Mouse (Mus musculus) MEL (cell line): ENCODE results near the gene Gm42715.

Experiments
- CTCF ChIP-seq, 3 experiments: IDR thresholded peaks in 2 of 3; conservative IDR thresholded peaks in 1 of 3; 2 replicates each; pipeline ENCODE4 v1.5.1; 2011 to 2012; ENCODE audit warnings: low read length in 3 of 3, low read depth in 2 of 3, mild to moderate bottlenecking in 2 of 3, improper control_type of control experiment in 1 of 3, inconsistent platforms in 1 of 3, mixed read lengths in 1 of 3, moderate library complexity in 1 of 3; ENCODE audit not compliant: control insufficient read depth in 1 of 3, insufficient read depth in 1 of 3, poor library complexity in 1 of 3, severe bottlenecking in 1 of 3
- EP300 ChIP-seq, 2 experiments: IDR thresholded peaks; 2 replicates each; pipeline ENCODE4 v1.6.1; 2011; ENCODE audit warnings: improper control_type of control experiment in 2 of 2, low read length in 2 of 2, low read depth in 1 of 2, mild to moderate bottlenecking in 1 of 2
- TAL1 ChIP-seq: IDR thresholded peaks from 2 replicates; pipeline ENCODE4 v1.6.1; 2012; ENCODE audit warnings: mild to moderate bottlenecking, inconsistent platforms, low read length, moderate library complexity, mixed read lengths
- ZMIZ1 ChIP-seq: IDR thresholded peaks from 2 replicates; pipeline ENCODE4 v1.6.1; 2012; ENCODE audit warnings: low read depth, mild to moderate bottlenecking, inconsistent platforms, low read length, improper control_type of control experiment, moderate library complexity

DNA sequence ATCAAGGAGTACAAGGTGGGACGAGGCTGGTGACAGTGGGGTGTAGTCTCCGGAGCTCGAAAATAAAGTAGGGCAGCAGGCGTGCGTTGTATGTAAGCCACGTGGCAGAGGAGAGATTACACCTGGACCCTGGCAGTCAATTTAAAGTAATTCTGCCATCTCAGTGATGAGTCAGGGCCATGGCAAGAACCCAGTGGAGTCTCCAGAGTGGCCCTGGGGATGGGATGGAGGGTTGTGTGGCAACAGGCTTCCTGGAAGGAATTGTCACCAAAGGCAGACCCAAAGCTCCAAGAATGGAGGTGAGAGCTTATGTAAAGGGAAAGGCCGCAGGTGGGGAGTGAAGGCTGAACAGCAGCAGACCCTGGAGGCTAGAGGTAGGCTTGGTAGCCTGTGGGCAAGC lies 81.2 kb downstream of the Gm42715 start:
- TF ChIP-seq EP300 (IDR thresholded peaks at IDR 0.05; ENCODE audit: low read depth in 1 of 2, low read length in 2 of 2) (no peak), CTCF (IDR thresholded peaks at IDR 0.05 in 2 of 3, conservative IDR thresholded peaks at IDR 0.05 in 1 of 3; ENCODE audit: control insufficient read depth in 1 of 3, insufficient read depth in 1 of 3, low read depth in 2 of 3, low read length in 3 of 3, poor library complexity in 1 of 3, severe bottlenecking in 1 of 3) (no peak), ZMIZ1 (no peak), TAL1 (no peak)
